Mouse (Mus musculus) CH12.LX (cell line): ENCODE measurements around the gene Ube2g1.

Experiments
- CTCF ChIP-seq, 2 experiments: IDR thresholded peaks in 1 of 2; conservative IDR thresholded peaks in 1 of 2; 2 replicates each; pipeline ENCODE4 v1.5.1; 2011 to 2012; ENCODE audit warnings: low read depth in 2 of 2, low read length in 2 of 2, improper control_type of control experiment in 1 of 2, inconsistent platforms in 1 of 2, mild to moderate bottlenecking in 1 of 2, moderate library complexity in 1 of 2
- ETS1 ChIP-seq: conservative IDR thresholded peaks from 2 replicates; pipeline ENCODE4 v1.6.1; 2012; ENCODE audit warnings: low read depth, mild to moderate bottlenecking, inconsistent platforms, low read length, improper control_type of control experiment, moderate library complexity
- MYC ChIP-seq: IDR thresholded peaks from 2 replicates; pipeline ENCODE4 v1.6.1; 2011; ENCODE audit warnings: low read depth, mild to moderate bottlenecking, improper control_type of control experiment, low read length
- POLR2A ChIP-seq: IDR thresholded peaks from 2 replicates; pipeline ENCODE4 v1.6.1; 2011; ENCODE audit warnings: low read depth, mild to moderate bottlenecking, improper control_type of control experiment, low read length
- RAD21 ChIP-seq: IDR thresholded peaks from 2 replicates; pipeline ENCODE4 v1.6.1; 2011; ENCODE audit warnings: low read depth, mild to moderate bottlenecking, low read length, improper control_type of control experiment, moderate library complexity
- USF1 ChIP-seq: IDR thresholded peaks from 2 replicates; pipeline ENCODE4 v1.6.1; 2014; ENCODE audit warnings: low read depth, mild to moderate bottlenecking, inconsistent platforms, low read length, improper control_type of control experiment
- ZNF384 ChIP-seq: IDR thresholded peaks from 2 replicates; pipeline ENCODE4 v1.6.1; 2012; ENCODE audit warnings: low read depth, low read length, improper control_type of control experiment, inconsistent platforms

DNA sequence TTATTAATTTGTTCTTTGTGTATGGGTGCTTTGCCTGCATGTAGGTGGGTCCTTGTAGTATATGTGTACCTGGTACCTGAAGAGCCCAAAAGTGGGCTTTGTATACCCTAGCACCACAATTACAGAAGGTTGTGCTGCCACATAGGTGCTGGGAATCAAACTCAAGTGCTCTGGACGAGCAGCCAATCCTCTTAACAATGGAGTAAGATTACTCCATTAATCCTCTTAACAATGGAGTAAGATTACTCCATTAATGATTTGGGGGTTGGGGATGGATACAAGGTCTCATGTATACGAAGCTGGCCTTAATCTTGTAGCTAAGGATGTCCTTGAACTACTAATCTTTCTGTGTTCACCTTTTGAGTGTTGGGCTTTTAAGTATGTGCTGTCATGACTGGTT, 68.2 kb downstream of the Ube2g1 start:
- TF ChIP-seq ZNF384 (no peak), RAD21 (no peak), CTCF (conservative IDR thresholded peaks at IDR 0.05 in 1 of 2, IDR thresholded peaks at IDR 0.05 in 1 of 2; ENCODE audit: low read depth in 2 of 2, low read length in 2 of 2) (no peak), USF1 (no peak), MYC (no peak), ETS1 (no peak), POLR2A (no peak)
